Mouse (Mus musculus): ENCODE measurements around the gene Notch4.
A peak's percentile ranks its signal among the peaks of the same experiment; 100 is the strongest.
"Not testable (repeated sequence)": the region's sequence is repeated elsewhere in the genome, so short reads cannot be mapped to it uniquely, and the experiment has no call there.

The Notch4 gene

GRCm38 (mm10) chr17:34564003-34564421 lies at the start of gene Notch4:
Gene Notch4, plus strand, starts transcription at chr17:34564268.
- DNase-seq (ENCODE audit: low spot score) = no peak

GRCm38 (mm10) chr17:34516514-34516913 lies 47.6 kb upstream of the Notch4 start:
- DNase-seq (ENCODE audit: low spot score) = no peak

- DNase-seq (ENCODE audit: low spot score) = no peak
These were observed 46.8 kb upstream of the Notch4 start, which contains the start of gene Btnl6 for GRCm38 (mm10) chr17:34517252-34517651. Gene Btnl6, minus strand, starts transcription at chr17:34517352.

- DNase-seq (ENCODE audit: low spot score) = no peak
These were observed 46.3 kb upstream of the Notch4 start for GRCm38 (mm10) chr17:34517795-34518194.

- DNase-seq (ENCODE audit: low spot score) = not testable (repeated sequence)
These were observed 45.5 kb upstream of the Notch4 start for GRCm38 (mm10) chr17:34518571-34518970.

- DNase-seq (ENCODE audit: low spot score) = no peak
These were observed 45.1 kb upstream of the Notch4 start for GRCm38 (mm10) chr17:34519001-34519400.

GRCm38 (mm10) chr17:34532671-34533070 lies 31.4 kb upstream of the Notch4 start:
- DNase-seq (ENCODE audit: low spot score) = no peak

GRCm38 (mm10) chr17:34543567-34543966 lies 20.5 kb upstream of the Notch4 start:
- not testable (repeated sequence) for DNase-seq (ENCODE audit: low spot score)

GRCm38 (mm10) chr17:34546797-34547196 lies 17.3 kb upstream of the Notch4 start:
- no peak for DNase-seq (ENCODE audit: low spot score)

- no peak for DNase-seq (ENCODE audit: low spot score)
These were observed 16.5 kb upstream of the Notch4 start for GRCm38 (mm10) chr17:34547601-34548000.

GRCm38 (mm10) chr17:34549156-34549555 lies 14.9 kb upstream of the Notch4 start:
- DNase-seq (ENCODE audit: low spot score) = no peak

GRCm38 (mm10) chr17:34549843-34550242 lies 14.2 kb upstream of the Notch4 start:
- no peak for DNase-seq (ENCODE audit: low spot score)

GRCm38 (mm10) chr17:34555483-34555882 lies 8.6 kb upstream of the Notch4 start:
- DNase-seq (ENCODE audit: low spot score) = peak; percentile 67

- DNase-seq (ENCODE audit: low spot score) = no peak
These were observed 7.7 kb upstream of the Notch4 start for GRCm38 (mm10) chr17:34556406-34556805.

GRCm38 (mm10) chr17:34557411-34557810 lies 6.7 kb upstream of the Notch4 start:
- no peak for DNase-seq (ENCODE audit: low spot score)

- no peak for DNase-seq (ENCODE audit: low spot score)
These were observed 5.0 kb upstream of the Notch4 start for GRCm38 (mm10) chr17:34559116-34559515.

- no peak for DNase-seq (ENCODE audit: low spot score)
These were observed 4.2 kb upstream of the Notch4 start for GRCm38 (mm10) chr17:34559895-34560294.

- no peak for DNase-seq (ENCODE audit: low spot score)
These were observed 3.6 kb upstream of the Notch4 start for GRCm38 (mm10) chr17:34560438-34560837.

GRCm38 (mm10) chr17:34561200-34561599 lies 2.9 kb upstream of the Notch4 start:
- no peak for DNase-seq (ENCODE audit: low spot score)

- no peak for DNase-seq (ENCODE audit: low spot score)
These were observed 1.5 kb upstream of the Notch4 start for GRCm38 (mm10) chr17:34562595-34562994.

GRCm38 (mm10) chr17:34563354-34563753 lies 714 bp upstream of the Notch4 start:
- no peak for DNase-seq (ENCODE audit: low spot score)

GRCm38 (mm10) chr17:34564796-34565195 lies 728 bp downstream of the Notch4 start:
- no peak for DNase-seq (ENCODE audit: low spot score)

- DNase-seq (ENCODE audit: low spot score) = no peak
These were observed 3.2 kb downstream of the Notch4 start for GRCm38 (mm10) chr17:34567311-34567710.

- no peak for DNase-seq (ENCODE audit: low spot score)
These were observed 4.4 kb downstream of the Notch4 start for GRCm38 (mm10) chr17:34568421-34568820.

GRCm38 (mm10) chr17:34569919-34570318 lies 5.9 kb downstream of the Notch4 start:
- DNase-seq (ENCODE audit: low spot score) = no peak

Measured in MN1 (cell line).